Mouse (Mus musculus) thymus, adult 2 months (tissue): Measurements from ENCODE around the gene Schip1.

Experiments
- CTCF ChIP-seq: fragments of 200-500 bp; IDR thresholded peaks from 2 replicates; pipeline ENCODE4 v1.5.1; 2012; ENCODE audit warnings: mild to moderate bottlenecking, control low read depth, low read length, moderate library complexity, borderline replicate concordance; ENCODE audit not compliant: control insufficient read depth, poor library complexity, insufficient read depth; ENCODE audit errors: extremely low read depth
- POLR2A ChIP-seq: fragments of 200-500 bp; IDR thresholded peaks from 2 replicates; pipeline ENCODE4 v1.6.1; 2012; ENCODE audit warnings: mild to moderate bottlenecking, low read length, control low read depth, moderate library complexity; ENCODE audit not compliant: control insufficient read depth, poor library complexity, insufficient read depth; ENCODE audit errors: extremely low read depth

GRCm38 (mm10) chr3:68085024-68085423 lies 20.4 kb downstream of the Schip1 start:
- TF ChIP-seq POLR2A, result no peak
- no peak for TF ChIP-seq CTCF
